Mouse (Mus musculus): ENCODE measurements around the gene Gnai2.

Gnai2 gene

DNA sequence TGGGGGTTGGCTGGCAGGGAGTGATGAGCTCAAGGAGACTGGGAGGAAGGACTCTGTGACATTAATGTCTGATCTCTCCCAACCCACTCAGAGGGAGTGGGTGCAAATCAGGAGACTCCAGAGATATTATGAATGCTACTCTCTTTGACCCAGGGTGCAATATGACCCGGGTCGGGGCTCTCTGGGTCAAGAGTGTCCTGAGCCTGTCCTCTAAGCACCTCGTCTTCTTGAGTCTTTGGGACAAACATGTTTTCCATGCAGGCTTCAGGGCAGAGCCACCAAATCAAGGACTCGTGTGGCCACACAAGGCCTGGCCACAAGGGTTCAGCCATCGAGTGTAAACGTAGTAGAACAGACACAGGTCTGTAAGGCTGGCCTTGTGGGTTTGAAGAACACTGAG, 22.9 kb upstream of the Gnai2 start:
- ATAC-seq (ENCODE audit: low TSS enrichment): no peak

DNA sequence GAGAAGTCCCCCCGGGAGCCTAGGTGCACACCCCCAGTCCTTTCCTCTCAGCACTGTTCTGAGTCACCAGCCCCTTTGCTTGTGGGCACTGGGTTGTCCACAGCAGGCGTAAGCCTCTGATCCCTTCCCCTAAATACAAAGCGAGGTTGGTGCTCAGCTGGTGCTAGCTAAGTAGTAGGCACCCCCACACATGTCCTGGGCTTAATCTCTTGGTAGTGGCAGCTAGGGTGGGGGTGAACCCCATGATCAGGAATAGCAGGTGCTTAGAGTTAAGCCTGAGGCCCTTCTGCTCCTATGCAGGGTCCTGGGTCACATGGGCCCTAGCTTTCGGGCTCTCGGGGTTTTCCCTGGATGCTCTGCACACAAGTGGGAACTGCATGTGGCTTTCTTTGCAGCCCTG, 22.0 kb upstream of the Gnai2 start:
- no peak for ATAC-seq (ENCODE audit: low TSS enrichment)

DNA sequence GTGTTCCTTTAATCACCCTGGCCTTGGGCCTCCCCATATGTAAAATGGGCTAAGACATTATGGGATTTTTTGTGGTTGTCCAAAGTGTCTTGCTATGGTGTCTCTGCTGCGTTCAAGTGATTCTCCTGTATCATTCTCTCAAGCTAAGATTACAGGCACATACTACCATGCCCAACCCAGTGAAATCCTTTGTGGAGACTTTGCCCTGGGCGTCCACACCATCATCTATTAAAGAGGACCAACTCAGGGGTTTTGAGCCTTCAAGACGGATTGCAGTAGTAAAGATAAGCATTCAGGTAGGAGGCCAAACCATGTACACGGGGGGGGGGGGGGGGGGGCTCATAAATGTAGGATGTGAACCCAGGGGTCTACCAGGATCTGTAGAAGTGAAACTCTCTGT, 19.4 kb upstream of the Gnai2 start:
- no peak for ATAC-seq (ENCODE audit: low TSS enrichment)

DNA sequence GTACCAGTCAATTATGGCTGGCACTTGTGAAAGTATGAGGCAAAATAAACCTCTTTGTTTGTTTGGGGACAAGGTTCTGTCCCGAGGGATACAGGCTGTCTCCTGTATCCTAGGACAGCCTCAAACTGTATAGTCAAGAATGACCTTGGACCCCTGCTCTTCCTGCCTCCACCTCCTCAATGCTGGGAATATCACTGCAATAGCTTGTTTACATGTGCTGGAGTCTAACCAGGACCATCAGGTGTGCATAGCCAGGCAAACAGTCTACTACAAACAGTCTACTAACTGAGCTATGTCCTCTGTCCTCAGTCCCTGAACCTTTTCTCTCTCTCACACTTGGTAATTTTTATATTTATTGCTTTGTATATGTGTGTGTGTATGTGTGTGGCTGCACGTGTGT, 18.3 kb upstream of the Gnai2 start:
- ATAC-seq (ENCODE audit: low TSS enrichment): no peak

DNA sequence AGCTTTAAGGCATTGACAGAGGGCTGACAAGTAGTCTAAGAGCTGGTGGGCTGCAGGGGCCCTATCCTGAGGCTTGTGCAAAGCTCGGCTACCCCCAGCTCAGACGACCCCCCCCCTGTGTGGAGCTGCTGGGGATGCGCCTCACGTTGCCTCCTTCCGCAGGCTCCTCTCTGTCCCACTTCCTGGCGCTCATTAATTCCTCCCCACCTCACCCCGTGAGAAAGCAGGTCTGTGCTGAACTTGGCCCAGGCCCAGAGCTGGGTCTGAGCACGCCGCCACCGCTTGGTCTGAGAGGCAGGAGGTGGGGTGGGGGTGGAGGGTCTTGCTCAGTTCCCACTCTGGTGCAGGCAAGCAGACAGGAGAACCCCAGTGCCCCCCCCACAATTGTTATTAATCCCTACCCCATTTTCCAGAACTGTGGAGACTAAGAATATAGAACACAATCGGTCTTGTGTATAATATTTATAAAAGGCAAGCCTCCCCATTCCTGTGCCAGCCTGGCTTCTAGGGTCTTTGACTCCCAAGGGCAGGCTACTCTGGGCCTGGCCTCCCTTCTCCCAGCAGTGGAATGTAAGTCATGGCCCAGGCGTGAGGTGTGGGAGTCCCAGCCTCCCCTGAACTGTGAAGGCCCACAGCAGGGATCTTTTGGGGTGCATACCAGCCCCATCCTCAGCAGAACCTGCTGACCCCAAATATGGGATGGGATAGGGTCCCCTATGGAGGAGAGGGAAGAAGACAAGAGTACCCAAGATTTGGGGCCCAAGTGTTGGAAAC, 15.7 kb upstream of the Gnai2 start:
- peak; percentile 20; the same call in 1 of the 2 replicates for ATAC-seq (ENCODE audit: low TSS enrichment)

DNA sequence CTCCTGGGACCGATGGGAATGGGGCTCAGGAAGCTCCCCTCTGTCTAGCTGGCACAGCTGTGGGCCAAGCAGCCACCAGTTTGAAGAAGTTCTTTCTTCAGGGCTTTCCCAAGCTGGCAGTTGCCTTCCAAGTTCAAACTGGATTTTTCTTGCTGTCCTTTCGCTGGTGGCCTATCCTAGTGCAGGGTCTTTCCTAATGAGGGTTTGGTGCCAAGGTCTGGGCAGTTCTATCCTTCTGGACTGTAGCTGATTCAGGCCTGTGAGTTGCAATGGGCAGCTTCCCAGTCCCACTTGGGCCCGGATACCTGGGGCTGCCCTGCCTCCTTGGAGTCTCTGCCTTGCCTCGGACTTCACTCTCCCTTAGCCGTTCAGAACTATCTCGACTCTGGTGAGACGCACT, 15.1 kb upstream of the Gnai2 start:
- 0 out of 2 replicates have a peak, but pooled peaks have one; percentile 51 for ATAC-seq (ENCODE audit: low TSS enrichment)

DNA sequence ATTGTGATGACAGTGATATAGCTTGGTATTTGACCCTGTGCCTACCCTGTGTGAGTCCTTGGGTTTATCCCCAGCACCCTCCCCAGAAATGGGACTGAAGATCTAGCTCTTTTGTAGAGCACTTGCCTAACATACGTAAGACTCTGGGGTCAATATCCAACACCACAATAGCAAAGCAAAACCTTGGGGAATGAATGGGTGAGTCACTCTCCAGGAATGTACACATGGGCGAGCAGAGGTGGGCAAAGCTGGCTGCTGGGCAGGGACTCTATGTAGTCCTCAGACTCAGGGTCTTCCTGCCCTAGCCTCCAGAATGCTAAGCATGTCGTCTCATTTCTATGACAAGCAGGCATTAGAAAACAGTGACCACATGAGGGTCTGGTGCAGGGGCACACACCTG, 13.6 kb upstream of the Gnai2 start:
- no peak for ATAC-seq (ENCODE audit: low TSS enrichment)

DNA sequence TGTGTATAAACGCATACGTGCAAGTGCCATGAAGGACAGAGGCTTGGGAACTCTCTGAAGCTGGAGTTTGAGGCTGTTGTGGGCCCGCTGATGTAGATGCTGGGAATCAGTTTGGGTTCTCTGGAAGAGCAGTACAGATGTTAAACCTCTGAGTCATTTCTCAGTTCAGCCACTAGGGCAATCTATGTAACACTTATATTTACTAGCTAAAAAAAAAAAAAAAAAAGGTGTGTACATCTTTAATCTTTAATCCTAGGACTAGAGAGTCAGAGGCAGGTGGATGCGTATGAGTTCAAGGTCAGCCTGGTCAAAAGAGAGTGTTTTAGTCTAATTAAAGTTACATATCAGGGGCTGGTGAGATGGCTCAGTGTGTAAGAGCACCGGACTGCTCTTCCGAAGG, 11.8 kb upstream of the Gnai2 start:
- ATAC-seq (ENCODE audit: low TSS enrichment): no peak

DNA sequence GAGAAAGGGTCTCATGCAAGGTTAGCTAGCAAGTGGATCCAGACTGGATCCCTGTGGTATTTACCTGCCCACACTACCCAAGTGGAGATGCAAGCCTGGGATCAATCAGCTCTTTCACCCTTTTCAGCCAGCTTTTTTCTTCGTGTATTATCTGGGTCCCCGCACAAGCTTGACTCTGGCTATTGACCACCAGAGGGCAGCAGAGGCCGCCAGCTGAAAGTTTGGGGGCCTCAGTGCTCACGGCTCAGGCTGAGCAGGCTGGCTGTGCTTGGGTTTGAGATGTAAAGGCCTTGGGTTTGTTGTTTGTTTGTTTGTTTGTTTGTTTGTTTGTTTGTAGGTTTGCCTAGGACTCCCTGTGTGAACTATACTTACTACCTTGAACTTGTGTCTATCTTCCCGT, 10.4 kb upstream of the Gnai2 start:
- peak; percentile 74 for ATAC-seq (ENCODE audit: low TSS enrichment)

DNA sequence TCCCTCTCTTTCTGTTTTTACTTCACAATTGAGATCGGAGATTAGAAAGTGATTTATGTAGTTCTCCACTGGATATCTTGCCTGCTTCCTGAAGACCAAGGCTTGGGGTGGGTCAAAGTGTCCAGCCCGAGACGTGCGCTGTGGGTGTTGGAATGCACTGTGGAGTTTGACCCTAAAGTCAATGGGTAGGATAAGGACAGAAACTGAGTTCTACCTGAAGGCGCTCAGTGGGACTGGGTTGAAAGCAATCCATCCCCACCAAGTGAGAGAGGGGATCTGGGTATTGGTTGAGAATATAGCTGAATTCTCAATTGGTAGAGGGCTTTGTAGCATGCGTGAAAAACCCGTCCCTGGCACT, 10.0 kb upstream of the Gnai2 start:
- ATAC-seq (ENCODE audit: low TSS enrichment): no peak

DNA sequence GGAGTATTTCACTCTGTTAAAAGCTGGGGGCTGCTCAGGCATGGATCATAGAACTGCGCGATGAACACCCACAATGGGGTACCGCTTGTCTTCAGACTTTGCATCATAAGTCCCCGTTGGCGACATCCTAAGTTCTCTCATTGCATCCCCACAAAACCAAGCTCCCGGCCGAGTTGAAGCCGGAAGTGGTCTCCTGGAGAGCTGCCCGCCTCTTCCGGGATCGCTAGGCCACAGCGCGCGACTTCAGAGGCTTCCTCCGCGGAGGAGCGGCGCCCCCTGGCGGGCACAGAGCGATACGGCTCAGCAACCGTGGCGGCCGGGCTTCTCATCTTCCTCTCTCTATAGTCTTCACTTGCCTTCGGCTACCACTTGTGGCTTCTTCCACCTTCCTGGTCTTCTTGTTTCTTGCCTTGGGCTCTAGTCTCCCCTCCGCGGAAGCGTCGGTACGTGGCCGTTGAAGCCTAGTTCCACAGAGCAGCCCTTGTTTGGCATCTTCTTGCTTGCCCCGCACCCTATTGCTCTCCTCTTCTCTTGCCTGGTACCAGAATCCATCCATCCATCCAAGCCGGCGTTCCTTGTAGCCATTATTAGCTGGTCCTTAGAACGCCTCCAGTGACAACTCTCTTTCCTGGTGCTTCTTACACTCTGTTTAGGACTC, 9.5 kb upstream of the Gnai2 start:
- ATAC-seq (ENCODE audit: low TSS enrichment): peak; percentile 87

DNA sequence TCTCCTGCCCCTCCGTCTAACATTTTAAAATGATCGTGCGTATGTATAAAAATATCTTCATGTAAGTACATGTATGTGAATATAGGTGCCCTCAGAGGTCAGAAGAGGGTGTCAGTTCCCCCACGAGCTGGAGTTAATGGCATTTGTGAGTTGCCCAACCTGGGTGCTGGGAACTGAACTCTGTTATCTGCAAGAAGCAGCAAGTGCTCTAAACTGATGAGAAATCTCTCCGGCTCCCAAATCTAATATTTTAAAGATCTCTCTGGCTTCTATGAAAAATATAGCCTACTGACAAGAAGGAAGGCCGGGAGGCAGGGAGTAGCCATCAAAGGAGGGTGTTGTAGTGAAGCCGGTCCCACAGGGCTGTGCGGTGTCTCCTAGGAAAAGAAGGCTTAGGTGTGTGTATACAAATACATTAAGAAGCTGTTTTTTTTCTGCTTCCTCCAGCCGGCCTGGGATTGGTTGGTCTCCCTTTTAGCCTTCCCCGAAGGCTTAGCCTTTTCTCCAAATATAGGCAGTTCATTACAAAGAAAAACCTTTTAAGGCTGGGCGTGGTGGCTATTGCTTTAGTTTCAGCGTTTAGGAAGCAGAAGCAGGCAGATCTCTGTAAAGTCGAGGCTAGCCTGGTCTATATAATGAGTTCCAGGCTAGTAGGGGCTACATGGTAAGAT, 8.5 kb upstream of the Gnai2 start:
- no peak for ATAC-seq (ENCODE audit: low TSS enrichment)

DNA sequence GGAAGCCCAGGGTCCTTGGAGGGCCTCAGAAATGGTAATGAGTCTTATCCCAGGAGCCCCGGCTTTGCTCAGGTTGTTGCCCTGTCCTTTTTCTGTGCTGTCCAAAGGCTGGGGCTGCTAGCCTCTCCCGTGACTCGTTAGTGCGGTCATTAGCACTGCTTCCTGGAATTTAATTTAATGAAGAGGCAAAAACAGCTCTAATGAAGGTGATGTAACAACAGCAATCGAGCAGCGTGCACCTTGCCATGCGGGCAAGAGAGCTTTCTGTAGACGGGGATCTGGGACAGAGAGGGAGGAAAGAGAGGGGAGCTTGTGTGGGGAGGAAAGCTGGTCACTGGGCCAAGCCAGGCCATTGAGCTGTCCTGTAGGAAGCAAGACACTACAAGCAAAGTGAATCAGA, 6.5 kb upstream of the Gnai2 start:
- no peak for ATAC-seq (ENCODE audit: low TSS enrichment)

DNA sequence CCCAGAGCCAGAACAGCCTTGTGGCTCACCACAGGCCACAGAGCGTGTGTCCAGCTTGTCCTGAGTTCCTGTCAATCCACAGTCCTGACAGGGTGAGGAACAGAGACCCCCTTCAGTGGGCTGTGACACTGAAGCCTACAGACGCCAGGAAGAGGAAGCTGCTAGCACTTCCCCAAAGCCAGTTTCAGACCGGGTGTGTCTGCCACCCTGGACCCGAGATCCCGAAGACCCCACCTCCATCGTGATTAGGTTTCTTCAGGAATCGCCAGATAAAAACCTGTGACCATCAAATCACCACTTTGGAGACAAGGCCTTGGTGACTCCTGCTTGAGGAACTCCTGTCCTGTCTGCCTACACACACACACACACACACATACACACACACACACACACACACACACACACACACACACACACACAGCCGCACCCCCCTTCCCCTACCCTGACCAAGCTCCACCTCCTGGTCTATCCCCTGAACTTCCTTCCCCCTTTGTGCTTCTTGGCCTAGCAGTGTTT, 5.1 kb upstream of the Gnai2 start:
- ATAC-seq (ENCODE audit: low TSS enrichment): no peak

DNA sequence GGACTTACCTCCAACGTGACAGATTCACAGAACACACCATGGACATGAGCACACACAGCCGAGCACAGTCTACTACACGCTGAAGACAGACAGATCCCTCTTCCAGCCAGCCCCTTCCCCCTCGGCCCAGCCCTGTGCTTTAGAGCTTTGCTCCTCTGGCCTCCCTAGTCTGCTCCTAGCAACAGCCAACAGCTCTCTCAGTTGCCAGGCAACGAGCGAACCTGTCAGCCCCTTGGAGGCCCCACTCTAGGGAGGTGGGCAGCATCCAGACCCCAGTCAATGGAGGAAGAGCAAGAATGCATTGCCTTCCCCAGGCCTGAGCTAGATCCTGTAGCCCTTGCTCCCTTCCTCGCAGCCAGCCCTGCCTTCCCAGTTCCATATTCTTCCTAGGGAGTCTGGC, 1.9 kb upstream of the Gnai2 start:
- ATAC-seq (ENCODE audit: low TSS enrichment): no peak

DNA sequence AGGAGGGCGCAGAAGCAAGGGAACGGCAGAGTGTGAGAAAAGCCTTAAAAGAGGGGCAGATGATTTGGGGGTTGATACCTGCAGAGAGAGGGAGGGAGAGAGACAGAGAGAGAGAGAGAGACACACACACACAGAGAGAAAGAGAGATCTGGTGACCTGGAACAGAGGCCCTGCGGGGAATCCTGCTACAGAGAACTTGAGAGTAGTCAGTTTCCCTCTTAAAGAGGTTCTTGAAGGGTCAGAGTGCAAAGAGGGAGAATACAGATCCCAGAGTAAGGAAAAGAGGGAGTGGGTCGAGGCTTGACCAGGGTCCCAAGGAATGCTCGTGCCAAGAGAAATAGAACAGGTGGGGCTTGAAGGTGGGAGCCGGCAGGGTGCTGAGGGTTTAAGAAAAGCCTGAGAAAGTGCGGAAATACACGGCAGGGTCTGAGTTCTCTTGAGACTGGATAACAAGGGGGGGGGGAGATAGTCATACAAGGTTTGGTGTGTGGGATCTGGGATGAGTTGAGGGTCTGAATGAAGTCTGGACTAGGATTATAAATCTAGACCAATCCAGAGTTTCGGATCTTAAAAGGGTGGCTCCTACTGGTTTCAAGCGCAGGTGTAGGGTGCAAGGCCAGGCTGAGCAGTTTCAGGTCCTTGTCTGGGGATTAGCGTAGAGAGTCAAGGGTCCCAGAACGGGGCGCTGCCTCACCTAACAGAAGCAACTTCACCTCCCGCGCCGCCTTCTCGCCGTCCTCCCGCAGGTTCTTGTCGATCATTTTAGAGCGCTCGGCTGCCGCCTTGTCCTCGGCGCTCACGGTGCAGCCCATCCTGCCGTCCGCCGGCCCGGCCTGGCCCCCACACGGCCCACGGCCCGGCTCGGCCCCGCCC, 525 bp downstream of the Gnai2 start:
- ATAC-seq (ENCODE audit: low TSS enrichment): no peak

DNA sequence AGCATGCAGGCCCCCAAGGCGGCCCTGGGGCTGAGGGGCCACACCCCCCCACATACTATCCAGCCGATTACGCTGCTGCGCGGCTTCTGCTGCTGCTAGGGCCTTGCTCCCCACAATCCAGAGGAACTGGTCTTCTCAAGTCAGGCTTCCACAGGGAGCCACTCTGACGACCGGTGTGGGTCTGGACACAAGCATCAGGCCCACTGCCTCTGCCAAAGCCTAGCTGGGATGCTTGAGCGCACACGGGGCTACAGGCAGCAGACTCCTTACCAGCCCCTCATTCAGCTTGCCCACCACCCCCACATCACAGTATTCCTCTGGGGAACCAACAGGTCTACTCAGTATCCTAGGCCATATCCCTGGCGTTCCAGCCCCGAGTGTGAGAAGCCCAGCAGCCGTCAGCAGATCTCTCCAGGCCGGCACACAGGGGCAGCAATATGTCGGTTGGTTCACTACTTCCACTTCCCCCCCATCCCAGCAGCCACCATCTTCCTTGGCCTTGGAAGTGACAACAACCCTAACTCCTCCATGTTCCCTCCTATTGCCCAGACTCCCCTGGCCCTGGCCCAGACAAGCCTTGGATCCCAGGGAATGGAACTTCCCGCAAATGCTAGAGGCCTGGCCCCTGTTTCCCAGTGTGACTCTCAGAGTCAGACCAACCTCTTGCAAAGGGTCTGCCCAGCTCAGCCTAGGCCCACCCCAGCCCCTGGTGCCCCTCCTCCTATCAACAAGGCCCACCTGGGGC, 1.3 kb downstream of the Gnai2 start:
- ATAC-seq (ENCODE audit: low TSS enrichment): peak; percentile 5; the same call in 1 of the 2 replicates

DNA sequence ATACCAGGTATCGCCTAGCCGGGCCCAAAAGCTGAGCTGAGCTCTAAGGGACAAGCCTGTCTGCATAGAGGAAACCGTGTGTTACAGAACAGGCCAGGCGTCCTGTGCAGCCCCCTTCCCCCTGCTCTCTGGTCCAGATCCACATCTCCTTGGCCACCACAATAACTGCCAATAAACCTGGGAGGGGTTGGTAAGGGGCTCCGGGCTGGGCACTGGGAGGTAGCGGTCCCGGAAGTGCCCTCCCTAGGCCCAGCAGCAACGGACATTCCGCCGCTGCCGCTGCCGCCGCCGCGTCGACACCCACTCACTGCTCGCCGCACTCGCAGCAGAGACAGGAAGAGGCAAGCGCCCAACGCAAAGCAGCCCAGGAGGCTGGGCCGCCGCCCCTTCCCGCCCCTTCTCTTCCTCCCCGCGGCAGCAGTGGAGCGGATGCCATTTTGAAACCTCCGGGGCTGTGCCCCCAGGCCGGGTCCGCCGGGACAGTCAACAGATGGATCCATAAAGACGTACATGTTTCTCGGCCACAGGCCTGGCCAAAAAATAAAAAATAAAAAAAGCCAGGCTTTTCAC, 2.0 kb downstream of the Gnai2 start:
- ATAC-seq (ENCODE audit: low TSS enrichment): peak; percentile 51

DNA sequence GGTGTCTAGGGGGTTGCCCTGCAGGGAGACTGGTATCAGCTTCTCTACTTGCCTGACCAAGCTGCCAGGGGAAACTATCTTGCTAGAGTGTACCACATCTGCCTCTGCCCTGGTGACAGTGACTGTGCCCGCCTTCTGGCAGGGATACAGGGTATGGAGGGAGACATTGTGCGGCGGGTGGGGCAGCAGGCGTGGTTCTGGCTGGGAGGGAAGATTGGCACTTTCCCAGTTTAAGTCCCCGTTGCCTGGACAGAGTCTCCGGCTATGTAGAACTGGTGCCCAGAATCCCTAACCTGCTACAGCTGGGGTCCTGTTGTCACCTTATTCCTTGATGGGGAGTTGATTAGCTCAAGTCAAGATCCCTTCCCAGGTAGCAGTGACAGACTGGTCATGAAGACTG, 2.7 kb downstream of the Gnai2 start:
- no peak for ATAC-seq (ENCODE audit: low TSS enrichment)

DNA sequence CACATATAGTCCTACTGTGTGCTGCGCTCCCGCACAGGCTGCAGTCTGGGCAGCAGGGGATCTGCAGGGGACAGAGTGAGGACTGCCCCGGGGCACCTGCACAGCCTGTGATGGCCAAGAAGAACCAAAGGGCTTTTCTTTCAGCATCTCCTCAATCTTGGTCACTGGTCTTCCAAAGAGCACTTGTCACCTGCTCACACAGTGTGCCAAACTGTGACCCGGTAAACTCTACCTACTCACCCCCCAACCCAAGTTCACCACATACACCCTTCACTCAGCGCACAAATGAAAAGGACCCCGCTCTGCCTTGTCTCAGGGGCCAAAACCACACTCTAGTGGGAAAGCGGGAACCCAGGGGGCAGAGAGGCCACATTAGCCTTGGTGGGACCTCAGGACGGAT, 3.3 kb downstream of the Gnai2 start:
- ATAC-seq (ENCODE audit: low TSS enrichment): no peak

DNA sequence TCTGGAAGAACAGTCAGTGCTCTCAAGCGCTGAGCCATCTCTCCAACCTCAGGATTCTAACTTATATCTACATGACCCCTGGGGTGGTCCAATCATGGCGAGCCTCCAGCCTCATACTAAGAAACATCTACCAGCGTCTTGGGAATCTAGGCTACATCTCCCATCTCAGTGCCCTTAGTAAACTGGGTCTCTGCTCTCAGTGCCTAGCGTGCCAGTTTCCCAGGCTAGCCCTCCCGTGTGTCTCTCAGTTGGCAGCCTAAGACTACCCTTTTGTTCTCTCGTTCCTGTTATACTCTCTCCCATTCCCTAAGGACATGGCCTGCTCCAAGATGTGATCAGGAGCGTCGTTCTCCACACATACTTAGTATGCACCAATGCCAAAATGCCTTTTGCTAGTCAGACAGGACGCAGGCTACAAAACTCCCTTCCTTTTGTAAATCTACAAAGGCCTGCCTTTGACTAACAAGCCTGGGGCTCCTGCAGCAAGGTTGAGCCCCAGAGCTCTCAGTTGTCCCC, 3.8 kb downstream of the Gnai2 start:
- ATAC-seq (ENCODE audit: low TSS enrichment): no peak

Measured in frontal cortex, adult (tissue).